Mouse (Mus musculus) forebrain, embryonic 12.5 days (tissue): ENCODE data around the gene Ubl4b. TPM values are rescaled to one million over a fixed set of nuclear protein-coding genes. Genes with fewer than 3 reads are reported as not detected.

Experiments used
- ATAC-seq: fragments of 200-750 bp; cut with Nextera tagmentation; 2 replicates; pipeline ENCODE4 v1.8.0; 2017; ENCODE audit warnings: moderate TSS enrichment; ENCODE audit not compliant: low FRiP score
- H3K27ac ChIP-seq: fragments of 300-500 bp; sonication (generic); 2 replicates; pipeline ENCODE4 v1.5.1; 2016; ENCODE audit warnings: mild to moderate bottlenecking
- H3K27me3 ChIP-seq: fragments of 300-500 bp; sonication (generic); 2 replicates; pipeline ENCODE4 v1.6.1; 2016; ENCODE audit warnings: mild to moderate bottlenecking
- H3K36me3 ChIP-seq: fragments of 300-500 bp; sonication (generic); replicated peaks from 2 replicates; pipeline ENCODE4 v1.6.1; 2016; ENCODE audit warnings: mild to moderate bottlenecking
- H3K4me1 ChIP-seq: fragments of 300-500 bp; sonication (generic); 2 replicates; pipeline ENCODE4 v1.6.1; 2016
- H3K4me2 ChIP-seq: fragments of 300-500 bp; sonication (generic); 2 replicates; pipeline ENCODE4 v1.6.1; 2016; ENCODE audit warnings: mild to moderate bottlenecking, moderate library complexity
- H3K4me3 ChIP-seq: fragments of 300-500 bp; sonication (generic); replicated peaks from 2 replicates; pipeline ENCODE4 v1.5.1; 2016; ENCODE audit warnings: mild to moderate bottlenecking
- H3K9ac ChIP-seq: fragments of 300-500 bp; sonication (generic); 2 replicates; pipeline ENCODE4 v1.6.1; 2016; ENCODE audit warnings: mild to moderate bottlenecking
- H3K9me3 ChIP-seq: fragments of 300-500 bp; sonication (generic); 2 replicates; pipeline ENCODE4 v1.6.1; 2016
- WGBS: fragments of 180-500 bp; shearing (Covaris S2); methylation state at CpG from one replicate; pipeline ENCODE4 v1.1.7; 2016; 5-methylcytosine and 5-hydroxymethylcytosine counted together
- polyA plus RNA-seq: library from polyadenylated mRNA; unstranded; fragments of >200 nt; fragmentation: Nextera tagmentation; extraction: Ambion mirVana; gene quantifications from 2 replicates; pipeline ENCODE4 v1.2.1, GENCODE M21; 2016

Gene Ubl4b
- polyA plus RNA-seq, 1 experiment from 2014 or later, result 0.27 TPM

- WGBS, result 88% methylated on average over 4 of the region's 4 CpGs
- no peak overlapping the region for H3K9ac ChIP-seq
Observed at GRCm38 (mm10) chr3:107562591-107562990, 7.7 kb upstream of the Ubl4b start.

GRCm38 (mm10) chr3:107562104-107562503, 7.2 kb upstream of the Ubl4b start:
- peaks cover 15% of the 10 kb centered on the region; the same call in 1 of the 2 replicates for H3K27me3 ChIP-seq
- H3K4me3 ChIP-seq, result no peak overlapping the region
- H3K9me3 ChIP-seq, result no peaks in the 10 kb centered on the region
- H3K27ac ChIP-seq, result no peak overlapping the region
- 87% methylated on average over 2 of the region's 2 CpGs for WGBS
- H3K36me3 ChIP-seq, result no peaks in the 10 kb centered on the region
- H3K4me1 ChIP-seq, result no peaks in the 10 kb centered on the region
- ATAC-seq, result no peak
- H3K9ac ChIP-seq, result no peak overlapping the region
- no peak overlapping the region for H3K4me2 ChIP-seq

More at GRCm38 (mm10) chr3:107562591-107562990, 7.7 kb upstream of the Ubl4b start:
- no peak for ATAC-seq
- Histone ChIP-seq H3K4me3 (no peak overlapping the region), H3K4me2 (no peak overlapping the region), H3K27ac (no peak overlapping the region), H3K9me3 (no peaks in the 10 kb centered on the region), H3K4me1 (no peaks in the 10 kb centered on the region), H3K27me3 (peaks cover 15% of the 10 kb centered on the region; the same call in 1 of the 2 replicates), H3K36me3 (no peaks in the 10 kb centered on the region)

GRCm38 (mm10) chr3:107559183-107559582, 4.3 kb upstream of the Ubl4b start:
- WGBS, result 6% methylated on average over 3 of the region's 3 CpGs
- Histone ChIP-seq H3K36me3 (no peaks in the 10 kb centered on the region), H3K27me3 (peaks cover 11% of the 10 kb centered on the region; the same call in 1 of the 2 replicates), H3K4me3 (no peak overlapping the region), H3K9me3 (no peaks in the 10 kb centered on the region), H3K9ac (no peak overlapping the region), H3K4me2 (no peak overlapping the region), H3K27ac (no peak overlapping the region), H3K4me1 (no peaks in the 10 kb centered on the region)
- ATAC-seq, result peak; percentile 77; the same call in 1 of the 2 replicates

DNA sequence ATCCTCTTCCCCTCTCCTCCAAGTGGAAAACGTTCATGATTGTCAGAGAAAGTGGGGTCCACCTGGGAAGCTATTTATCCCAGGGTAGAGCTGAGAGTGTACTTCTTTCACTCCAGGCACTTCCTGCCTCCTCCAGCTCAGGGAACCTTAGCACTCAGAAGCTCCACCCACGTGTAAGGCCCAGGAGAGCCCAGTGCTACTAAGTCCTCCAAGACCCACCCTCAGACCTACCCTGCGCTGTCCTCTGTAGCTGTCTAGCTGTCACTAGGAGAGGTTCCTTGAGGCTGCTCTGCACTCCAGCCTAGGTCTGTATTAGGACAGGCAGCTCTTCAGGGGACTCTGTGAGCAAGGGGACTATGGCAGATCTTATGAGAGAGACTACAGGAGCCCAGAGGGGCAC, 3.9 kb upstream of the Ubl4b start:
- Histone ChIP-seq H3K9ac (no peak overlapping the region), H3K4me3 (no peak overlapping the region), H3K27ac (no peak overlapping the region), H3K4me1 (no peaks in the 10 kb centered on the region), H3K4me2 (no peak overlapping the region), H3K9me3 (no peaks in the 10 kb centered on the region), H3K27me3 (peaks cover 11% of the 10 kb centered on the region; the same call in 1 of the 2 replicates), H3K36me3 (no peaks in the 10 kb centered on the region)
- 33% methylated on average over 3 of the region's 3 CpGs for WGBS
- ATAC-seq, result no peak

- Histone ChIP-seq H3K36me3 (no peaks in the 10 kb centered on the region), H3K9ac (no peak overlapping the region), H3K4me2 (no peak overlapping the region), H3K27me3 (no peaks in the 10 kb centered on the region), H3K9me3 (no peaks in the 10 kb centered on the region), H3K4me3 (no peak overlapping the region), H3K4me1 (peaks cover 3% of the 10 kb centered on the region; the same call in 1 of the 2 replicates), H3K27ac (no peak overlapping the region)
- ATAC-seq, result 0 out of 2 replicates have a peak, but pooled peaks have one; percentile 51
- 69% methylated on average over 17 of the region's 17 CpGs for WGBS
Observed at GRCm38 (mm10) chr3:107550409-107551049, 4.3 kb downstream of the Ubl4b start.

DNA sequence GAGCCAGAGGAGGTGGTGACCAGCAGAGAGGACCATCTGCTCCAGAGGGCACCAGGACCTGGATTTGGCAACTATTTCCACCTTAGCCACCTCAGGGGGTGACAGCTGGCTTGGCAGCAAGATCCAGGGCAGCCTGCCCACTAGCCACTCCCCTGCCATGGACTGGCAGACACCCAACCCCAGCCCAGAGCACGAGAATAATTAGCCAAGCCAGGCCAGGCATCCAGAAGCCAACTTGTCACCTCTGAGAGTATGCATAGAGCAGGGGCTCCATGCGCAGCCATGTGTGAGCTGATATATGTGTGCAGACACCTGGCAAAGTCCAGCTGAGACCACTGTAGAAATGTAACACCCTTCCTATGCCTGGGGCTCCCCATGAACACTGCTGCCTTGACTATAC, 7.9 kb downstream of the Ubl4b start:
- no peak overlapping the region for H3K27ac ChIP-seq
- H3K4me3 ChIP-seq, result no peak overlapping the region
- H3K36me3 ChIP-seq, result no peaks in the 10 kb centered on the region
- ATAC-seq, result no peak
- no peak overlapping the region for H3K4me2 ChIP-seq
- H3K27me3 ChIP-seq, result no peaks in the 10 kb centered on the region
- H3K9ac ChIP-seq, result no peak overlapping the region
- H3K9me3 ChIP-seq, result no peaks in the 10 kb centered on the region
- peaks cover 3% of the 10 kb centered on the region; the same call in 1 of the 2 replicates for H3K4me1 ChIP-seq
- WGBS, result 67% methylated on average over 2 of the region's 2 CpGs

GRCm38 (mm10) chr3:107545716-107546412, 9.0 kb downstream of the Ubl4b start:
- Histone ChIP-seq H3K36me3 (no peaks in the 10 kb centered on the region), H3K9me3 (no peaks in the 10 kb centered on the region), H3K27ac (no peak overlapping the region), H3K4me1 (peaks cover 3% of the 10 kb centered on the region; the same call in 1 of the 2 replicates), H3K4me3 (no peak overlapping the region), H3K9ac (no peak overlapping the region), H3K4me2 (no peak overlapping the region), H3K27me3 (no peaks in the 10 kb centered on the region)
- no peak for ATAC-seq
- 82% methylated on average over 10 of the region's 10 CpGs for WGBS

DNA sequence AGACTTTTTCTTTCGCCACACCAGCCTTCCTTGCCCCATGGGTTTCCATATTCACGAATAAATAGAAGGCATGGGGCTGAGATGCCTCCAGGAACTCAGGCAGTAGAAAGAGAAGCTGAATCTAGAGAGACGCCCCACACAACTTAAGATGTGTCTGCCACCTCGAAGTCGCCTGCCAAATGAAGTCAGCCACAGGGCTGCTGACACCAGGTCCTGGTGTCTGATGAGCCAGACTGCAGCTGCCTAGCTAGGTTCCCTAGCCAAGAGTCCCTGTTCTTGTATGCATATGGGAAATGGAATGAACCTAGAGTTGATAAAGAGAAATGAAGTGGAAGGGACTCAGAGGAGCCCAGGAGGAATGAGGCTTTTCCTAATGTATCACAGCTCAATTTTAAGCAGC, 9.6 kb downstream of the Ubl4b start:
- H3K9me3 ChIP-seq, result no peaks in the 10 kb centered on the region
- 85% methylated on average over 5 of the region's 5 CpGs for WGBS
- peaks cover 3% of the 10 kb centered on the region; the same call in 1 of the 2 replicates for H3K4me1 ChIP-seq
- no peak overlapping the region for H3K27ac ChIP-seq
- H3K36me3 ChIP-seq, result no peaks in the 10 kb centered on the region
- no peak overlapping the region for H3K4me3 ChIP-seq
- H3K9ac ChIP-seq, result no peak overlapping the region
- no peaks in the 10 kb centered on the region for H3K27me3 ChIP-seq
- no peak for ATAC-seq
- no peak overlapping the region for H3K4me2 ChIP-seq

DNA sequence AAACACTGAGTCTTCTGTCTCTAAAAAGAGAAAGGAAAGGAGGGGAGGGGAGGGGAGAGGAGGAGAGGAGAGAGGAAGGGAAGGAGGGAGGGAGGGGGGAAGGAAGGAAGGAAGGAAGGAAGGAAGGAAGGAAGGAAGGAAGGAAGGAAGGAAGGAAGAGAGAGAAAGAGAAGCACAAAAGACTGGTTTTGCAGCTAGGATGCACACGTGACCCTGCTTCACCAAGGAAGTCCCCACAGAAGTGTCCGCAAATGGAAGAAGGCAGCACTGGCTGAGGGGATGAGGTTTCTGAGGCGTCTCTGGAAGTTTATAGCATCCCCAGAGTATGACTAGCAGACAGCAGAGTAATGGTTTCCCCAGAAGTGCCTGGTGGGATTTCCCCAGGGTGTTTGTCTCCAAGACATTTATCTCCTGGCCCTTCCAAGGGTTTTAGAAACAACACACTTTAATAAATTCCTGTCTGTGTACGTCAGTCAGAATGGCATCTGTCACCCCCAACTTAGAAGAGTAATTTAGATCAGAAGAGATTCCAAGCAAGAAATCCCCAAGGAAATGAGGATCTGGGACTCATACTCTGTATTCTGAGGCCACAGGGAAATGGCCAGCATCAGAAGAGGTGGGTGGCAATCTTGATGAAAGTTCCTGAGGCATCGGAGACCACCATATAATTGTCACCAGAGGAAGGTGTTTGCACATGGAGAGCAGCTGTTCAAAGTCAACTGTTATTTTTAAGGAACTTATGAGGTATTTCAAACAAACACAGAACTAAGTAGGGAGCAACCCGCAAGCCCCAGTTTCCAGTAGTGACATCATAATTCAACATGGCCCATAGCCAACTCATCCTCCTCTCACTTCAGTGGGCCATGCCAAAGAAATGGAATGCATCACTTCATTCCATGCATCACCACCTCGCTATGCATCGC, 11.5 kb downstream of the Ubl4b start:
- Histone ChIP-seq H3K4me1 (peaks cover 3% of the 10 kb centered on the region; the same call in 1 of the 2 replicates), H3K9me3 (no peaks in the 10 kb centered on the region)

GRCm38 (mm10) chr3:107542584-107542983, 12.3 kb downstream of the Ubl4b start:
- Histone ChIP-seq H3K4me3 (no peak overlapping the region), H3K27ac (no peak overlapping the region), H3K27me3 (0 out of 2 replicates have a peak, but pooled peaks cover 5% of the 10 kb centered on the region), H3K4me2 (no peak overlapping the region), H3K4me1 (peaks cover 3% of the 10 kb centered on the region; the same call in 1 of the 2 replicates), H3K9me3 (no peaks in the 10 kb centered on the region), H3K36me3 (no peaks in the 10 kb centered on the region), H3K9ac (no peak overlapping the region)
- 67% methylated on average over 4 of the region's 4 CpGs for WGBS
- ATAC-seq, result no peak

More for the DNA sequence above, 11.5 kb downstream of the Ubl4b start:
- no peak overlapping the region for H3K27ac ChIP-seq
- H3K36me3 ChIP-seq, result no peaks in the 10 kb centered on the region
- no peak overlapping the region for H3K9ac ChIP-seq
- 80% methylated on average over 8 of the region's 8 CpGs for WGBS
- no peak overlapping the region for H3K4me3 ChIP-seq
- H3K27me3 ChIP-seq, result no peaks in the 10 kb centered on the region
- H3K4me2 ChIP-seq, result no peak overlapping the region
- no peak for ATAC-seq

DNA sequence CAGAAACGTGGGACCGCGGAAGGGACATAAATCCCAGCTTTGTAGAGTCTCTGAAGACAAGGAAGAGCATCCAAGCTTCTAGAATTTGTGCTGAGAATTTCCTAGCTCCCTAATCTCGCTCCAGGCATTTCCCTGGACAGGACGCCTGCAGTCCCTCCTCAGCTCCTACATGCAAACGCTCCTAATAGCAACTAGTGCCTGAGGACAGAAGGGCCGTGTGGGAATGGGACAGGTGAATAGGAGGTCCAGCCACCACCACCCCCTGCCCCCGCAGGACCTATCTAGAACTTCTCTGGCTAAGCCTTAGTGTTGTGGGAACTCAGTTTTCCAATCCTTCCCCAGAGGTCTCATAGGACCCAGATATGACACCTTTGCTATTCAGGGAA, 17.4 kb downstream of the Ubl4b start:
- ATAC-seq, result peak; percentile 41; the same call in 1 of the 2 replicates
- H3K36me3 ChIP-seq, result no peaks in the 10 kb centered on the region
- H3K4me2 ChIP-seq, result peak overlapping the region; percentile 52
- peak overlapping the region; percentile 44 for H3K9ac ChIP-seq
- peak overlapping the region; percentile 25; the same call in 1 of the 2 replicates for H3K4me3 ChIP-seq
- no peaks in the 10 kb centered on the region for H3K9me3 ChIP-seq
- H3K27ac ChIP-seq, result peak overlapping the region; percentile 72; the same call in 1 of the 2 replicates
- H3K4me1 ChIP-seq, result peaks cover 14% of the 10 kb centered on the region
- WGBS, result 31% methylated on average over 8 of the region's 8 CpGs
- H3K27me3 ChIP-seq, result peaks cover 12% of the 10 kb centered on the region; the same call in 1 of the 2 replicates
